Mouse (Mus musculus): ENCODE measurements around the gene Map7. TPM values are rescaled to one million over a fixed set of nuclear protein-coding genes. Genes with fewer than 3 reads are reported as not detected.

Map7 gene
- polyA plus RNA-seq, 1 experiment from 2014 or later, result 8.2 TPM

GRCm38 (mm10) chr10:20281456-20281855 is 133.2 kb downstream of the Map7 start:
- Histone ChIP-seq H3K27me3 (ENCODE audit: control insufficient read depth, insufficient read depth, low read length) (no peaks in the 10 kb centered on the region), H3K36me3 (ENCODE audit: control insufficient read depth, insufficient read depth, low read length) (no peaks in the 10 kb centered on the region), H3K4me1 (replicated peaks; ENCODE audit: control insufficient read depth, insufficient read depth, low read length) (peaks cover 13% of the 10 kb centered on the region), H3K27ac (ENCODE audit: low read depth, low read length) (no peak overlapping the region), H3K9me3 (ENCODE audit: control insufficient read depth, low read length) (no peaks in the 10 kb centered on the region), H3K4me3 (ENCODE audit: low read depth, low read length) (no peak overlapping the region), H3K4me2 (ENCODE audit: low read depth, low read length, severe bottlenecking) (no peak overlapping the region), H3K9ac (ENCODE audit: low read length) (no peak overlapping the region)
- DNase-seq (ENCODE audit: low spot score), result no peak
- WGBS, result 81% methylated on average over 2 of the region's 2 CpGs
- no peak for ATAC-seq (replicated peaks; ENCODE audit: low FRiP score)

GRCm38 (mm10) chr10:20285289-20285975 is 137.2 kb downstream of the Map7 start:
- Histone ChIP-seq H3K4me1 (replicated peaks; ENCODE audit: control insufficient read depth, insufficient read depth, low read length) (peaks cover 22% of the 10 kb centered on the region), H3K27me3 (ENCODE audit: control insufficient read depth, insufficient read depth, low read length) (no peaks in the 10 kb centered on the region), H3K9ac (ENCODE audit: low read length) (peak overlapping the region; percentile 55), H3K27ac (ENCODE audit: low read depth, low read length) (peak overlapping the region; percentile 82), H3K4me3 (ENCODE audit: low read depth, low read length) (no peak overlapping the region), H3K4me2 (ENCODE audit: low read depth, low read length, severe bottlenecking) (peak overlapping the region; percentile 36), H3K36me3 (ENCODE audit: control insufficient read depth, insufficient read depth, low read length) (no peaks in the 10 kb centered on the region), H3K9me3 (ENCODE audit: control insufficient read depth, low read length) (no peaks in the 10 kb centered on the region)
- WGBS, result 9% methylated on average over 10 of the region's 10 CpGs
- ATAC-seq (replicated peaks; ENCODE audit: low FRiP score) (peak; percentile 90), DNase-seq (ENCODE audit: low spot score) (peak; percentile 80)

GRCm38 (mm10) chr10:20285994-20286836 is 137.9 kb downstream of the Map7 start:
- no peaks in the 10 kb centered on the region for H3K27me3 ChIP-seq (ENCODE audit: control insufficient read depth, insufficient read depth, low read length)
- ATAC-seq (replicated peaks; ENCODE audit: low FRiP score) (peak; percentile 40), DNase-seq (ENCODE audit: low spot score) (no peak)
- H3K4me2 ChIP-seq (ENCODE audit: low read depth, low read length, severe bottlenecking), result no peak overlapping the region; the same call in 1 of the 2 replicates
- no peaks in the 10 kb centered on the region for H3K9me3 ChIP-seq (ENCODE audit: control insufficient read depth, low read length)
- no peak overlapping the region for H3K4me3 ChIP-seq (ENCODE audit: low read depth, low read length)
- peaks cover 22% of the 10 kb centered on the region for H3K4me1 ChIP-seq (replicated peaks; ENCODE audit: control insufficient read depth, insufficient read depth, low read length)
- peak overlapping the region; percentile 55 for H3K9ac ChIP-seq (ENCODE audit: low read length)
- peak overlapping the region; percentile 82 for H3K27ac ChIP-seq (ENCODE audit: low read depth, low read length)
- WGBS, result 45% methylated on average over 15 of the region's 15 CpGs
- H3K36me3 ChIP-seq (ENCODE audit: control insufficient read depth, insufficient read depth, low read length), result no peaks in the 10 kb centered on the region

- 43% methylated on average over 6 of the region's 6 CpGs for WGBS
- Histone ChIP-seq H3K27me3 (ENCODE audit: control insufficient read depth, insufficient read depth, low read length) (no peaks in the 10 kb centered on the region), H3K36me3 (ENCODE audit: control insufficient read depth, insufficient read depth, low read length) (no peaks in the 10 kb centered on the region), H3K9ac (ENCODE audit: low read length) (no peak overlapping the region), H3K4me1 (replicated peaks; ENCODE audit: control insufficient read depth, insufficient read depth, low read length) (peaks cover 22% of the 10 kb centered on the region), H3K4me2 (ENCODE audit: low read depth, low read length, severe bottlenecking) (no peak overlapping the region), H3K4me3 (ENCODE audit: low read depth, low read length) (no peak overlapping the region), H3K27ac (ENCODE audit: low read depth, low read length) (no peak overlapping the region), H3K9me3 (ENCODE audit: control insufficient read depth, low read length) (no peaks in the 10 kb centered on the region)
- DNase-seq (ENCODE audit: low spot score), result no peak
- ATAC-seq (replicated peaks; ENCODE audit: low FRiP score), result no peak
Measured at GRCm38 (mm10) chr10:20287369-20287768, 139.1 kb downstream of the Map7 start.

GRCm38 (mm10) chr10:20290467-20290883 is 142.2 kb downstream of the Map7 start:
- no peak overlapping the region for H3K27ac ChIP-seq (ENCODE audit: low read depth, low read length)

GRCm38 (mm10) chr10:20295961-20296360 is 147.7 kb downstream of the Map7 start:
- 74% methylated on average over 5 of the region's 5 CpGs for WGBS
- no peak for ATAC-seq (replicated peaks; ENCODE audit: low FRiP score)
- no peaks in the 10 kb centered on the region for H3K36me3 ChIP-seq (ENCODE audit: control insufficient read depth, insufficient read depth, low read length)

More at GRCm38 (mm10) chr10:20290467-20290883, 142.2 kb downstream of the Map7 start:
- peak overlapping the region; percentile 14; the same call in 1 of the 2 replicates for H3K9ac ChIP-seq (ENCODE audit: low read length)
- H3K4me2 ChIP-seq (ENCODE audit: low read depth, low read length, severe bottlenecking), result peak overlapping the region; percentile 19; the same call in 1 of the 2 replicates
- H3K27me3 ChIP-seq (ENCODE audit: control insufficient read depth, insufficient read depth, low read length), result no peaks in the 10 kb centered on the region
- 24% methylated on average over 11 of the region's 11 CpGs for WGBS
- ATAC-seq (replicated peaks; ENCODE audit: low FRiP score) (no peak; the same call in 1 of the 2 replicates), DNase-seq (ENCODE audit: low spot score) (peak; percentile 88)
- peaks cover 17% of the 10 kb centered on the region for H3K4me1 ChIP-seq (replicated peaks; ENCODE audit: control insufficient read depth, insufficient read depth, low read length)
- H3K4me3 ChIP-seq (ENCODE audit: low read depth, low read length), result no peak overlapping the region
- no peaks in the 10 kb centered on the region for H3K36me3 ChIP-seq (ENCODE audit: control insufficient read depth, insufficient read depth, low read length)
- no peaks in the 10 kb centered on the region for H3K9me3 ChIP-seq (ENCODE audit: control insufficient read depth, low read length)

GRCm38 (mm10) chr10:20298152-20298920 is 150.1 kb downstream of the Map7 start:
- Histone ChIP-seq H3K27ac (ENCODE audit: low read depth, low read length) (no peak overlapping the region), H3K36me3 (ENCODE audit: control insufficient read depth, insufficient read depth, low read length) (no peaks in the 10 kb centered on the region), H3K4me1 (replicated peaks; ENCODE audit: control insufficient read depth, insufficient read depth, low read length) (no peaks in the 10 kb centered on the region), H3K9me3 (ENCODE audit: control insufficient read depth, low read length) (no peaks in the 10 kb centered on the region), H3K9ac (ENCODE audit: low read length) (no peak overlapping the region), H3K4me2 (ENCODE audit: low read depth, low read length, severe bottlenecking) (no peak overlapping the region), H3K27me3 (ENCODE audit: control insufficient read depth, insufficient read depth, low read length) (no peaks in the 10 kb centered on the region), H3K4me3 (ENCODE audit: low read depth, low read length) (no peak overlapping the region)
- 30% methylated on average over 3 of the region's 3 CpGs for WGBS
- DNase-seq (ENCODE audit: low spot score) (no peak), ATAC-seq (replicated peaks; ENCODE audit: low FRiP score) (no peak)

More at GRCm38 (mm10) chr10:20295961-20296360, 147.7 kb downstream of the Map7 start:
- no peak for DNase-seq (ENCODE audit: low spot score)
- H3K27me3 ChIP-seq (ENCODE audit: control insufficient read depth, insufficient read depth, low read length), result no peaks in the 10 kb centered on the region
- no peaks in the 10 kb centered on the region for H3K9me3 ChIP-seq (ENCODE audit: control insufficient read depth, low read length)
- H3K27ac ChIP-seq (ENCODE audit: low read depth, low read length), result no peak overlapping the region
- H3K4me1 ChIP-seq (replicated peaks; ENCODE audit: control insufficient read depth, insufficient read depth, low read length), result no peaks in the 10 kb centered on the region
- no peak overlapping the region for H3K4me2 ChIP-seq (ENCODE audit: low read depth, low read length, severe bottlenecking)
- H3K4me3 ChIP-seq (ENCODE audit: low read depth, low read length), result no peak overlapping the region
- no peak overlapping the region for H3K9ac ChIP-seq (ENCODE audit: low read length)

GRCm38 (mm10) chr10:20299114-20299513 is 150.8 kb downstream of the Map7 start:
- ATAC-seq (replicated peaks; ENCODE audit: low FRiP score), result no peak
- H3K4me2 ChIP-seq (ENCODE audit: low read depth, low read length, severe bottlenecking), result no peak overlapping the region
- H3K27me3 ChIP-seq (ENCODE audit: control insufficient read depth, insufficient read depth, low read length), result no peaks in the 10 kb centered on the region
- H3K9me3 ChIP-seq (ENCODE audit: control insufficient read depth, low read length), result no peaks in the 10 kb centered on the region
- WGBS, result 79% methylated on average over 5 of the region's 5 CpGs
- no peak overlapping the region for H3K9ac ChIP-seq (ENCODE audit: low read length)
- H3K4me1 ChIP-seq (replicated peaks; ENCODE audit: control insufficient read depth, insufficient read depth, low read length), result no peaks in the 10 kb centered on the region
- no peak for DNase-seq (ENCODE audit: low spot score)
- no peak overlapping the region for H3K4me3 ChIP-seq (ENCODE audit: low read depth, low read length)
- H3K27ac ChIP-seq (ENCODE audit: low read depth, low read length), result no peak overlapping the region
- H3K36me3 ChIP-seq (ENCODE audit: control insufficient read depth, insufficient read depth, low read length), result no peaks in the 10 kb centered on the region
